Mouse (Mus musculus): ENCODE results near the gene Fam71d. TPM values are rescaled to one million over a fixed set of nuclear protein-coding genes. Genes with fewer than 3 reads are reported as not detected.
A peak's percentile ranks its signal among the peaks of the same experiment; 100 is the strongest.

The Fam71d gene
- polyA plus RNA-seq, 1 experiment from 2014 or later = not detected

DNA sequence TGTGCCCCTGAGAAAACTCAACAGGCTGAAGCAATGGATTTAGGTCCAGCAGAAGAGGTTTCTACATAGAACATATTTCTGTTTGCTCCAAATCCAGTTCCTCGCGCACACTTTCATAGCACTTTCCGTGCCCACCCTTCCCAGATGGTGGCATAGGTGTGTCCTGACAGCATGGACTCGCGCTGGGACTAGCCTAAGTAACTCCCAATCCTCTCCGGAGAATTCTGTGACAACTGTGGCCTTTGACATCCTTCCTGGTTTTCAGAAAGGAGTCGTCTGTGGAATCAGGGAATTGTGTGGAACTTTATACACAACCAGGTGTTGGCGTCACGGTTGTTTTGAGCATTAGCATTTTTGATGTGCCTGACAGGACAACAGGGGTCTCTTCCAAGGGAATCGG is 56.8 kb downstream of the Fam71d start:
- Histone ChIP-seq H3K36me3 (ENCODE audit: control insufficient read depth, insufficient read depth, low read length) (no peaks in the 10 kb centered on the region), H3K9me3 (ENCODE audit: control insufficient read depth, low read length) (no peaks in the 10 kb centered on the region), H3K4me1 (ENCODE audit: control insufficient read depth, insufficient read depth, low read length) (no peaks in the 10 kb centered on the region), H3K27me3 (ENCODE audit: control insufficient read depth, insufficient read depth, low read length) (no peaks in the 10 kb centered on the region), H3K4me2 (ENCODE audit: low read depth, severe bottlenecking) (peak overlapping the region; percentile 72), H3K9ac (ENCODE audit: low read length) (peak overlapping the region; percentile 36; the same call in 1 of the 2 replicates), H3K27ac (replicated peaks; ENCODE audit: low read depth, low read length) (no peak overlapping the region), H3K4me3 (ENCODE audit: low read depth, low read length) (peak overlapping the region; percentile 92)
- ATAC-seq (ENCODE audit: insufficient number of reproducible peaks, low FRiP score, low TSS enrichment, low read depth) (peak; percentile 12), DNase-seq (ENCODE audit: low spot score) (no peak)
- under 1% methylated on average over 10 of the region's 10 CpGs for WGBS

GRCm38 (mm10) chr12:78748557-78749377 is 57.4 kb downstream of the Fam71d start, which contains the start of gene Mpp5:
Mpp5 (plus strand) TSS chr12:78748907.
- H3K27me3 ChIP-seq (ENCODE audit: control insufficient read depth, insufficient read depth, low read length) = no peaks in the 10 kb centered on the region
- peak within 1 kb of the TSS; percentile 92 for H3K4me3 ChIP-seq (ENCODE audit: low read depth, low read length)
- peak within 1 kb of the TSS; percentile 72 for H3K4me2 ChIP-seq (ENCODE audit: low read depth, severe bottlenecking)
- H3K9me3 ChIP-seq (ENCODE audit: control insufficient read depth, low read length) = no peaks in the 10 kb centered on the region
- peak within 1 kb of the TSS; percentile 95 for H3K27ac ChIP-seq (replicated peaks; ENCODE audit: low read depth, low read length)
- H3K4me1 ChIP-seq (ENCODE audit: control insufficient read depth, insufficient read depth, low read length) = no peaks in the 10 kb centered on the region
- DNase-seq (ENCODE audit: low spot score) = peak; percentile 96
- WGBS = under 1% methylated on average over 83 of the region's 98 CpGs
- no peaks in the 10 kb centered on the region for H3K36me3 ChIP-seq (ENCODE audit: control insufficient read depth, insufficient read depth, low read length)
- H3K9ac ChIP-seq (ENCODE audit: low read length) = peak within 1 kb of the TSS; percentile 89
- ATAC-seq (ENCODE audit: insufficient number of reproducible peaks, low FRiP score, low TSS enrichment, low read depth) = peak; percentile 100

DNA sequence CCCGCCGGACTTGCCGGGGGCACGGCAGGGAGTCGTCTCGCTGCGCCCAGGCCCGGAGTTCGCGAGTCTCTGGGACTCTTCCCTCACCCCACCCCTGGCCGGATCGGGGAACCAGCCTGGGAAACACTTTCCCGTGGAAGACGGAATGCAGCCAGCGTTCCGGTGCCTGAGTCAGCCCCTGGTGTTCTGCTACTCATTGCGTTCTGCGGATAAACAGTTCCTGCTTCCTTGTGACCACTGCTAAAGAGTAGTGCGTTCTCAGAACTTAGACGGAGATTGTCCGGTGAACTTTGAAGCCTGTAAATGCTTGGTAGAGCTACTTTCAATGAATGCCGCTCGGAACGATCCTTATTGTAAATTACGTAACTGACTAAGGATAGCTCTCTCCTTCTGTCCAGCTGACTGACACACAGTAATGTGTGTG is 58.1 kb downstream of the Fam71d start:
- WGBS = under 1% methylated on average over 25 of the region's 25 CpGs
- no peaks in the 10 kb centered on the region for H3K36me3 ChIP-seq (ENCODE audit: control insufficient read depth, insufficient read depth, low read length)
- peak; percentile 75 for DNase-seq (ENCODE audit: low spot score)
- H3K4me3 ChIP-seq (ENCODE audit: low read depth, low read length) = peak overlapping the region; percentile 92
- no peak; the same call in 1 of the 2 replicates for ATAC-seq (ENCODE audit: insufficient number of reproducible peaks, low FRiP score, low TSS enrichment, low read depth)
- no peaks in the 10 kb centered on the region for H3K9me3 ChIP-seq (ENCODE audit: control insufficient read depth, low read length)
- peak overlapping the region; percentile 89 for H3K9ac ChIP-seq (ENCODE audit: low read length)
- H3K4me2 ChIP-seq (ENCODE audit: low read depth, severe bottlenecking) = peak overlapping the region; percentile 47
- H3K27me3 ChIP-seq (ENCODE audit: control insufficient read depth, insufficient read depth, low read length) = no peaks in the 10 kb centered on the region
- H3K4me1 ChIP-seq (ENCODE audit: control insufficient read depth, insufficient read depth, low read length) = no peaks in the 10 kb centered on the region
- H3K27ac ChIP-seq (replicated peaks; ENCODE audit: low read depth, low read length) = peak overlapping the region; percentile 95

DNA sequence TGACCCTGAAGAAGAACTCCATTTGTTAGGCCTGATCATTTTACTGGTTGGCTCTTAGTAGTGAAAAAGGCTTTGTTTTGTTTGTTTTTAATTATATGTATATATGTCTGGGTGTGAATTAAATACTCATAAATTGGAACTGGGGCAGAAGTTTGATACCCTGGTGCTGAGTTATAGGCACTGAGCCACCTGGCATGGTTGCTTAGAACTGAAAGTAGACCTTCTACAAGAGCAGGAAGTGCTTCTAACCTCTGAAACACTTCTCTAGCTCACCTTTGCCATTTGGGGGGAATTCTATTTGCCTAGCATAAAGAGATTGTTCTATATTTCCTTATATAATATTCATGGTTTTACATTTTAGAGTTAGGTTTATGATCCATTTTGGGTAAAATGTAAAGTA is 70.6 kb downstream of the Fam71d start:
- ATAC-seq (ENCODE audit: insufficient number of reproducible peaks, low FRiP score, low TSS enrichment, low read depth) = no peak

GRCm38 (mm10) chr12:78769031-78769713 is 77.8 kb downstream of the Fam71d start:
- H3K4me2 ChIP-seq (ENCODE audit: low read depth, severe bottlenecking) = no peak overlapping the region
- no peaks in the 10 kb centered on the region for H3K27me3 ChIP-seq (ENCODE audit: control insufficient read depth, insufficient read depth, low read length)
- no peak overlapping the region for H3K9ac ChIP-seq (ENCODE audit: low read length)
- H3K4me1 ChIP-seq (ENCODE audit: control insufficient read depth, insufficient read depth, low read length) = no peaks in the 10 kb centered on the region
- H3K4me3 ChIP-seq (ENCODE audit: low read depth, low read length) = no peak overlapping the region
- no peaks in the 10 kb centered on the region for H3K9me3 ChIP-seq (ENCODE audit: control insufficient read depth, low read length)
- ATAC-seq (ENCODE audit: insufficient number of reproducible peaks, low FRiP score, low TSS enrichment, low read depth) = no peak
- no peaks in the 10 kb centered on the region for H3K36me3 ChIP-seq (ENCODE audit: control insufficient read depth, insufficient read depth, low read length)
- no peak overlapping the region for H3K27ac ChIP-seq (replicated peaks; ENCODE audit: low read depth, low read length)
- 81% methylated on average over 6 of the region's 6 CpGs for WGBS
- no peak for DNase-seq (ENCODE audit: low spot score)

More for the DNA sequence above, 70.6 kb downstream of the Fam71d start:
- H3K4me2 ChIP-seq (ENCODE audit: low read depth, severe bottlenecking) = no peak overlapping the region
- H3K27ac ChIP-seq (replicated peaks; ENCODE audit: low read depth, low read length) = no peak overlapping the region
- no peak overlapping the region for H3K4me3 ChIP-seq (ENCODE audit: low read depth, low read length)
- no peaks in the 10 kb centered on the region for H3K36me3 ChIP-seq (ENCODE audit: control insufficient read depth, insufficient read depth, low read length)
- no peaks in the 10 kb centered on the region for H3K9me3 ChIP-seq (ENCODE audit: control insufficient read depth, low read length)
- H3K27me3 ChIP-seq (ENCODE audit: control insufficient read depth, insufficient read depth, low read length) = no peaks in the 10 kb centered on the region
- DNase-seq (ENCODE audit: low spot score) = no peak
- no peaks in the 10 kb centered on the region for H3K4me1 ChIP-seq (ENCODE audit: control insufficient read depth, insufficient read depth, low read length)
- H3K9ac ChIP-seq (ENCODE audit: low read length) = no peak overlapping the region

- no peaks in the 10 kb centered on the region for H3K27me3 ChIP-seq (ENCODE audit: control insufficient read depth, insufficient read depth, low read length)
- WGBS = 93% methylated on average over 2 of the region's 2 CpGs
Observed at GRCm38 (mm10) chr12:78773211-78773610, 81.9 kb downstream of the Fam71d start.

DNA sequence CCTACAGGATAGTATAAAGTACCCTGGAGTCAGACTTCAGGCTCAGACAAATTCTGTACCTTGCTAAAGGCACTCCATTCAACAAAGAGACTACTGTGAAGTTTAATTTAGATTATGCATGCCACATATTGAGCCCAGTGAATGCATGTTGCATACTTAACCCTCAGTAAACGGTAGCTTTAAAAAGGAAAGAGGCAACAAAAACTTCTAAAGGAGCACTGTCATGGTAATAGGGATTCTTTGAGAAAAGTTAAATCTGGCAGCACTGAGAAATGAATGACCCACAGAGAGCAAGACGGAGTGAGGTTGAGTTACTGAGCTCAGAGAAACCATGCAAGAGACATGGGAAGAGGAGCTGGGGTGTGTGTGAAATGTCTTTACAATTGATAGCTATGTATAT is 86.6 kb downstream of the Fam71d start:
- no peak overlapping the region for H3K27ac ChIP-seq (replicated peaks; ENCODE audit: low read depth, low read length)
- ATAC-seq (ENCODE audit: insufficient number of reproducible peaks, low FRiP score, low TSS enrichment, low read depth) = no peak

More at GRCm38 (mm10) chr12:78773211-78773610, 81.9 kb downstream of the Fam71d start:
- DNase-seq (ENCODE audit: low spot score) (no peak), ATAC-seq (ENCODE audit: insufficient number of reproducible peaks, low FRiP score, low TSS enrichment, low read depth) (no peak)
- H3K9me3 ChIP-seq (ENCODE audit: control insufficient read depth, low read length) = no peaks in the 10 kb centered on the region
- no peak overlapping the region for H3K9ac ChIP-seq (ENCODE audit: low read length)
- H3K4me1 ChIP-seq (ENCODE audit: control insufficient read depth, insufficient read depth, low read length) = no peaks in the 10 kb centered on the region
- no peak overlapping the region for H3K4me2 ChIP-seq (ENCODE audit: low read depth, severe bottlenecking)
- no peaks in the 10 kb centered on the region for H3K36me3 ChIP-seq (ENCODE audit: control insufficient read depth, insufficient read depth, low read length)
- H3K27ac ChIP-seq (replicated peaks; ENCODE audit: low read depth, low read length) = no peak overlapping the region
- no peak overlapping the region for H3K4me3 ChIP-seq (ENCODE audit: low read depth, low read length)

DNA sequence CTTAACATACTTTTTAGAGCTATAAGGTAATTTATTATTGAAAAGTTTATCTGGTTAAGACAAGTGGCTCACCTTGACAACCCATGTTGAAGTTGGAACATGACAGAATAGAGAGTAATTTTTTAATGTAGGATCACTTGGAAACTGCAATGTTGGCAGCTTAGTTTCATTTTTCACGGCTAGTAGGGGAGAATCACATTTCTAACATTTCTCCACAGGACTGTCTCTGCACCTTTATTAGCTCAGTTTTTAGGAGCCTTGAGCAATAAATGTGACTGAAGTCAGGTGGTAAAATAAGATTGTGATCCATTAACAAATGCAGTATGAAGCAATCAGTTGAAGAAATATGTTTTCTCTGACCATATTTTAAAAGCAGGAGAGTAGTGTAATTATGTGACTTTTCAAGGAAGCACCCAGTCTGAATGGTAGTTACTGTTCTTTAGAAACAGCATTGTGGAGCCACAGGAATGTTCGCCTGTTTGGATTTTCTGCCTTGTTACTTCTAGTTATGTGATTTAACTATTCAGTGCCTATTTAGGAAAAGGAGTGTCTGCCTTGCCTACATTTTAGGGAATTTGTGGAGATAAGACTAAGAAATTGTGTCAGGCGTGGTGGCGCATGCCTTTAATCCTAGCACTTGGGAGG is 87.2 kb downstream of the Fam71d start:
- 85% methylated on average over 4 of the region's 4 CpGs for WGBS
- ATAC-seq (ENCODE audit: insufficient number of reproducible peaks, low FRiP score, low TSS enrichment, low read depth) = no peak
- H3K9me3 ChIP-seq (ENCODE audit: control insufficient read depth, low read length) = no peaks in the 10 kb centered on the region
- H3K4me3 ChIP-seq (ENCODE audit: low read depth, low read length) = no peak overlapping the region
- H3K4me1 ChIP-seq (ENCODE audit: control insufficient read depth, insufficient read depth, low read length) = no peaks in the 10 kb centered on the region
- no peak overlapping the region for H3K9ac ChIP-seq (ENCODE audit: low read length)
- H3K36me3 ChIP-seq (ENCODE audit: control insufficient read depth, insufficient read depth, low read length) = no peaks in the 10 kb centered on the region
- H3K27ac ChIP-seq (replicated peaks; ENCODE audit: low read depth, low read length) = no peak overlapping the region
- no peak overlapping the region for H3K4me2 ChIP-seq (ENCODE audit: low read depth, severe bottlenecking)
- no peak for DNase-seq (ENCODE audit: low spot score)
- no peaks in the 10 kb centered on the region for H3K27me3 ChIP-seq (ENCODE audit: control insufficient read depth, insufficient read depth, low read length)

More for the DNA sequence above, 86.6 kb downstream of the Fam71d start:
- DNase-seq (ENCODE audit: low spot score) = no peak
- H3K27me3 ChIP-seq (ENCODE audit: control insufficient read depth, insufficient read depth, low read length) = no peaks in the 10 kb centered on the region
- H3K36me3 ChIP-seq (ENCODE audit: control insufficient read depth, insufficient read depth, low read length) = no peaks in the 10 kb centered on the region
- 47% methylated on average over 2 of the region's 2 CpGs for WGBS
- H3K9ac ChIP-seq (ENCODE audit: low read length) = no peak overlapping the region
- H3K4me1 ChIP-seq (ENCODE audit: control insufficient read depth, insufficient read depth, low read length) = no peaks in the 10 kb centered on the region
- no peak overlapping the region for H3K4me2 ChIP-seq (ENCODE audit: low read depth, severe bottlenecking)
- H3K4me3 ChIP-seq (ENCODE audit: low read depth, low read length) = no peak overlapping the region
- H3K9me3 ChIP-seq (ENCODE audit: control insufficient read depth, low read length) = no peaks in the 10 kb centered on the region

Data from limb, embryonic 11.5 days (tissue).